Mouse (Mus musculus) forebrain, embryonic 11.5 days (tissue): Measurements from ENCODE around the gene Zfp583. TPM values are rescaled to one million over a fixed set of nuclear protein-coding genes. Genes with fewer than 3 reads are reported as not detected.

ENCODE experiments used
- ATAC-seq: fragments of 200-750 bp; cut with Nextera tagmentation; replicated peaks from 2 replicates; pipeline ENCODE4 v1.8.0; 2017; ENCODE audit warnings: moderate TSS enrichment; ENCODE audit not compliant: low FRiP score
- DNase-seq: peaks from one replicate; pipeline ENCODE4 v3.0.0-alpha.2; 2017; ENCODE audit warnings: low spot score
- H3K27ac ChIP-seq: fragments of 300-500 bp; sonication (generic); 2 replicates; pipeline ENCODE4 v1.5.1; 2014; ENCODE audit warnings: low read depth, low read length
- H3K27me3 ChIP-seq: fragments of 300-500 bp; sonication (generic); 2 replicates; pipeline ENCODE4 v1.6.1; 2014; ENCODE audit warnings: mild to moderate bottlenecking, low read length, mixed read lengths; ENCODE audit not compliant: control insufficient read depth, insufficient read depth
- H3K36me3 ChIP-seq: fragments of 300-500 bp; sonication (generic); 2 replicates; pipeline ENCODE4 v1.6.1; 2014; ENCODE audit warnings: mild to moderate bottlenecking, low read length, moderate library complexity, mixed read lengths; ENCODE audit not compliant: control insufficient read depth, insufficient read depth
- H3K4me1 ChIP-seq: fragments of 300-500 bp; sonication (generic); replicated peaks from 2 replicates; pipeline ENCODE4 v1.6.1; 2014; ENCODE audit warnings: low read length, mixed read lengths; ENCODE audit not compliant: control insufficient read depth, insufficient read depth
- H3K4me2 ChIP-seq: fragments of 300-500 bp; sonication (generic); 2 replicates; pipeline ENCODE4 v1.6.1; 2014; ENCODE audit warnings: low read depth, mild to moderate bottlenecking, low read length, moderate library complexity, mixed read lengths; ENCODE audit not compliant: severe bottlenecking
- H3K4me3 ChIP-seq: fragments of 300-500 bp; sonication (generic); 2 replicates; pipeline ENCODE4 v1.5.1; 2014; ENCODE audit warnings: low read depth, low read length
- H3K9ac ChIP-seq: fragments of 300-500 bp; sonication (generic); 2 replicates; pipeline ENCODE4 v1.6.1; 2014; ENCODE audit warnings: low read length
- H3K9me3 ChIP-seq: fragments of 300-500 bp; sonication (generic); 2 replicates; pipeline ENCODE4 v1.6.1; 2016; ENCODE audit warnings: low read length, mixed read lengths; ENCODE audit not compliant: control insufficient read depth
- WGBS: fragments of 180-500 bp; shearing (Covaris S2); extraction: QIAGEN DNeasy Blood & Tissue Kit; methylation state at CpG from one replicate; pipeline ENCODE4 v1.1.7; 2014; 5-methylcytosine and 5-hydroxymethylcytosine counted together
- polyA plus RNA-seq: library from polyadenylated mRNA; unstranded; fragments of >200 nt; fragmentation: Nextera tagmentation; extraction: Ambion mirVana; gene quantifications from 2 replicates; pipeline ENCODE4 v1.2.1, GENCODE M21; 2014

Zfp583 gene
- polyA plus RNA-seq, 1 experiment from 2014 or later, result 5.9 TPM

DNA sequence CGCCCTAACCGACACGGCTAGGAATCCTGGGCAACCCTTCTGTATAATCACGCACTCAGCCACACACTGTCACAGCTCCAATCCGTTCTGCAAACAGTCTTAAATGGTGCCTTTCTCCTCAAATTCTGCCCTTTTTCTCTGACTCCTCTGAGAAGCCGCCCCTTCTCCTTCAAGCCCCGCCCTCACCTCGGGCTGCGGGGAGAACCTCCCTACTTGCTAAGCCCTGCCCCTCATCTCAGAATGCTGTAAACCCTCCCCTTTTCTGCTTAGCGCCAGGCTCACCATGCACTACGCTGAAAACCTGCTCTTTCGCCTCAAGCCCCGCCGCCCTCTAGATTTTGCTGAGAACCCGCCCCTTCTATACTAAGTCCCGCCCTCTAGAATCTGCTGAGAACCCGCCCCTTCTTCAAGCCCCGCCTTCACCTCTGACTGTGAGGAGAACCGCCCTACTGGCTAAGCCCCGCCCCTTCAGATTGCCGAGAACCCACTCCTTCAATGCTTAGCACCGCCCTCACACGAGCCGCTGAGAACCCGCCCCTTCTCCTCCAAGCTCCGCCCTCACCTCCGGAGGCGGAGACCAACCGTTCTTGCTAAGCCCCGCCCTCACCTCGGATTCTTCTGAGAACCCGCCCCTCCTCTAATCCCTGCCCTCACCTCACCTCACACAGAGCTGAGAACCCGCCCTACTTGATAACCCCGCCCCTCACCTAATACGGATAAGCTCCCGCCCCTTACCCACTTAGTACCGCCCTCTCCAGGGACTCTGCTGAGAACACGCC is 31.4 kb upstream of the Zfp583 start:
- Histone ChIP-seq H3K27me3 (no peaks in the 10 kb centered on the region), H3K27ac (peak overlapping the region; percentile 87), H3K4me2 (peak overlapping the region; percentile 61), H3K4me1 (0 out of 2 replicates have a peak, but pooled peaks cover 5% of the 10 kb centered on the region), H3K9ac (peak overlapping the region; percentile 58), H3K9me3 (no peaks in the 10 kb centered on the region), H3K4me3 (peak overlapping the region; percentile 32), H3K36me3 (no peaks in the 10 kb centered on the region)
- DNase-seq (peak; percentile 99), ATAC-seq (peak; percentile 93)
- WGBS, result under 1% methylated on average over 38 of the region's 38 CpGs

GRCm38 (mm10) chr7:6361756-6362155 is 30.7 kb upstream of the Zfp583 start:
- Histone ChIP-seq H3K36me3 (no peaks in the 10 kb centered on the region), H3K4me1 (0 out of 2 replicates have a peak, but pooled peaks cover 5% of the 10 kb centered on the region), H3K9me3 (no peaks in the 10 kb centered on the region), H3K9ac (peak overlapping the region; percentile 58), H3K27ac (peak overlapping the region; percentile 87), H3K4me2 (peak overlapping the region; percentile 61), H3K27me3 (no peaks in the 10 kb centered on the region), H3K4me3 (peak overlapping the region; percentile 32)
- DNase-seq (no peak), ATAC-seq (no peak)
- 25% methylated on average over 7 of the region's 7 CpGs for WGBS

GRCm38 (mm10) chr7:6360477-6361060 is 29.5 kb upstream of the Zfp583 start:
- Histone ChIP-seq H3K4me3 (no peak overlapping the region), H3K36me3 (no peaks in the 10 kb centered on the region), H3K4me1 (0 out of 2 replicates have a peak, but pooled peaks cover 5% of the 10 kb centered on the region), H3K4me2 (no peak overlapping the region), H3K9ac (no peak overlapping the region), H3K27ac (no peak overlapping the region), H3K27me3 (no peaks in the 10 kb centered on the region), H3K9me3 (no peaks in the 10 kb centered on the region)
- ATAC-seq (no peak), DNase-seq (peak; percentile 51)
- WGBS, result 16% methylated on average over 9 of the region's 9 CpGs

DNA sequence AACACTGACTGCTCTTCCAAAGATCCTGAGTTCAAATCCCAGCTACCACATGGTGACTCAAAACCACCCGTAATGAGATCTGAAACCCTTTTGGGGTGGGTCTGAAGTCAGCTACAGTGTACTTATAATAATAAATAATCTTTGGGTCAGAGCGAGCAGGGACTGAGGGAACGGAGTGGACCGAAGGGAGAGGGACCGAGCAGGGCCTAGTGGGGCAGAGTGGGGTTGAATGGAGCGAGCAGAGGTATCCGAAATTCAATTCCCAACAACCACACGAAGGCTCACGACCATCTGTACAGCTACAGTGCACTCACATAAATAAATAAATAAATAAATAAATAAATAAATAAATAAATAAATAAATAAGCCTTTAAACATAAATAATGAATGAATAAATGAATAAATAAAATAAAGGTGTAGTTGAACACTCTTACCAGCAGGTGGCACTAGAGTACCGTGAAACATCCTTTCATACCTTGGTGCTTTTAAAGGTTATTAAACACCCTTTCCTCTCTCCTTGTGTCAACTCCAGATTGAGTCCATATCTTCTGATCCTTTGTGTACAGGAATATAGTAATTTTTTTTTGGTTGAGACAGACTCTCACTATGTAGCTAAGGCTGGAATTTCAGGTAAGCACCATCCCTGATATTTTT is 28.0 kb upstream of the Zfp583 start:
- ATAC-seq, result no peak

GRCm38 (mm10) chr7:6358121-6358520 is 27.0 kb upstream of the Zfp583 start:
- Histone ChIP-seq H3K4me1 (no peaks in the 10 kb centered on the region), H3K4me3 (no peak overlapping the region), H3K9ac (no peak overlapping the region), H3K36me3 (no peaks in the 10 kb centered on the region), H3K4me2 (no peak overlapping the region), H3K27me3 (no peaks in the 10 kb centered on the region), H3K9me3 (no peaks in the 10 kb centered on the region), H3K27ac (no peak overlapping the region)
- DNase-seq (no peak), ATAC-seq (no peak)
- 75% methylated on average over 2 of the region's 2 CpGs for WGBS

More for the DNA sequence above, 28.0 kb upstream of the Zfp583 start:
- 0 out of 2 replicates have a peak, but pooled peaks cover 5% of the 10 kb centered on the region for H3K4me1 ChIP-seq
- H3K9ac ChIP-seq, result no peak overlapping the region
- H3K4me3 ChIP-seq, result no peak overlapping the region
- no peak for DNase-seq
- 50% methylated on average over 10 of the region's 10 CpGs for WGBS
- H3K4me2 ChIP-seq, result no peak overlapping the region
- H3K9me3 ChIP-seq, result no peaks in the 10 kb centered on the region
- no peaks in the 10 kb centered on the region for H3K27me3 ChIP-seq
- no peaks in the 10 kb centered on the region for H3K36me3 ChIP-seq
- H3K27ac ChIP-seq, result no peak overlapping the region

- Histone ChIP-seq H3K9ac (no peak overlapping the region; the same call in 1 of the 2 replicates), H3K27me3 (no peaks in the 10 kb centered on the region), H3K4me2 (peak overlapping the region; percentile 46), H3K36me3 (no peaks in the 10 kb centered on the region), H3K9me3 (no peaks in the 10 kb centered on the region; the same call in 1 of the 2 replicates), H3K4me1 (no peaks in the 10 kb centered on the region), H3K4me3 (peak overlapping the region; percentile 58), H3K27ac (no peak overlapping the region)
- ATAC-seq (peak; percentile 39), DNase-seq (no peak)
- 38% methylated on average over 10 of the region's 10 CpGs for WGBS
These were observed 13.0 kb upstream of the Zfp583 start for GRCm38 (mm10) chr7:6344124-6344523.

DNA sequence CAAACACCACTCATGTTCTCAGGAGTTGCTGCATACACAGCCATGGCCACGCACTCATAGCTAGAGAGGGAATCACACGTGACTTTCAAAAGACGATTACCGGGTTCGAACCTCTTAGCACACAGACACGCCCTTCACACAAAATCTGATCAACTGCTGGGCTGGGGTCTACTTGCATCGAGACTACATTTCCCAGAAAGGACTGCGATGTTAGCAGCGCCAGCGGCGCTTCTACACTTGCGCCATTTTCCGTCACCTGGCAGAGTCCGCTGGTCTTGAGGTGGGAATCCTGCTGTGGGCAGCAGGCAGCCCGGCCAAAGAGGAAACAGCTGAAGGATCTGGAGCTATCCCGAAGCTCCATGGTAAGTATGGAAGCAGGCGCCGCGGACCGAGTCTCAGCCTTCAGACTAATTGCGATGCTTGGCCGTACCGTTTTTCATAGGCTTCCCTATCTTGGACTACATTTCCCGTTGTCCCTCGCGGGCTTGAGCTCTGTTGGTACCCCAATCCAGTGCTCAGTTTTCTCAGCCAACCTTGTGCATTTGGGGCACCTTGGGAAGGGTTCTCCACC is 12.5 kb upstream of the Zfp583 start, which contains the start of gene Gm3854:
Gene Gm3854, plus strand, starts transcription at position 259 of the 571 bp plus-strand sequence.
- peak within 1 kb of the TSS; percentile 58 for H3K4me3 ChIP-seq
- no peaks in the 10 kb centered on the region for H3K36me3 ChIP-seq
- H3K27me3 ChIP-seq, result no peaks in the 10 kb centered on the region
- no peaks in the 10 kb centered on the region; the same call in 1 of the 2 replicates for H3K9me3 ChIP-seq
- no peaks in the 10 kb centered on the region for H3K4me1 ChIP-seq
- 0 out of 2 replicates have a peak within 1 kb of the TSS, but pooled peaks have one; percentile 34 for H3K27ac ChIP-seq
- ATAC-seq, result peak; percentile 94
- WGBS, result under 1% methylated on average over 26 of the region's 26 CpGs
- H3K9ac ChIP-seq, result peak within 1 kb of the TSS; percentile 72
- DNase-seq, result peak; percentile 85
- H3K4me2 ChIP-seq, result peak within 1 kb of the TSS; percentile 46

GRCm38 (mm10) chr7:6339865-6340264 is 8.8 kb upstream of the Zfp583 start:
- H3K4me3 ChIP-seq, result no peak overlapping the region
- H3K4me1 ChIP-seq, result no peaks in the 10 kb centered on the region
- H3K27ac ChIP-seq, result no peak overlapping the region
- ATAC-seq, result no peak
- DNase-seq, result no peak
- H3K36me3 ChIP-seq, result no peaks in the 10 kb centered on the region
- H3K4me2 ChIP-seq, result no peak overlapping the region
- 87% methylated on average over 5 of the region's 5 CpGs for WGBS
- no peaks in the 10 kb centered on the region; the same call in 1 of the 2 replicates for H3K9me3 ChIP-seq
- no peak overlapping the region for H3K9ac ChIP-seq
- H3K27me3 ChIP-seq, result no peaks in the 10 kb centered on the region
